Mouse (Mus musculus) heart, postnatal 36 days (tissue): ENCODE data around the gene Ddx41. TPM values are rescaled to one million over a fixed set of nuclear protein-coding genes. Genes with fewer than 3 reads are reported as not detected.

Source experiments
- DNase-seq, 2 experiments: peaks; one replicate each; pipeline ENCODE4 v3.0.0; 2021 to 2022
- intact Hi-C: fragments of 180-260 bp; cut with DNase I; formaldehyde crosslinking; loops from one replicate; pipeline ENCODE4 v1.15.1; 2025
- total RNA-seq, 2 experiments: library from RNA; stranded (reverse); gene quantifications; 2 replicates each; pipeline ENCODE4 v1.2.3; 2021

Ddx41 gene
- total RNA-seq, 2 experiments from 2014 or later = 14.4 to 14.7 TPM

DNA sequence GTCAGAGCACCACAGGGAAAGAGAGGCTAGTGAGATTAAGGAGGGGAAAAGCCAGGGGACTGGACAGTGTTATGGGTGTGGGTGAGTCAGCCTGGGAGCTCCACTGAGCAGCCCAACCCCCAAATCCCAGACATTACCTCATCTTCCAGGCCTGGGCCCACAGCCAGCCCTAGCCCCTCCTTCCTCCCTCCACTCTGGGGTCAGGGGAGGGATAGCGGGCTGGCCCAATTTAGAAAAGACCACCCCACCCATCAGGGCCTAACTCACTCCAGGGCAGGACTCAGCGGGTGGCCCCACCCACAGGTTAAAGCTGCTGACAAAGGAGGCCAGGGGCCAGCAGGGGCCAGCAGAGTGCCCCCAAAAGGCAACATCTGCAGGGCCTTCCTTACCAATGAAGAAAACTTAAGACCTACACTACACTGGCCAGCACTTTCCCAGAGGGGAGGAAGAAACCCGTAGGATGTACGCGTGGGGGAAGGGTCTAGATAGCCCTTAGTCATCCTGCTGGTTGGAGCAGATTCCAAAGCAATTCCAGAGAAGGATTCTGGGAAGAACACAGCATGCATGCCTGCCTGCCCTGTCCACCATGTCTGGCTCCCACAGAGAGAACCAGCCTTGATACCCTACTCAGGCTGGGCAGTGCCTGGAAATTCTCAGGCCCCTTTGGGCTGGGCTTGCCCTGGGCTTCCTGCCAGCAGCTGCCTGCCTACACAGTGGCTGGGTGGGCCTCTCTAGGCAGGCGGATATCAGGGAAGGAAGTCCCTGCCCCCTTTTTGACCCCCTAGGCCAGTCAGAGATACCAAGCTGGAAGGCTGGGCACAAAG lies 25.6 kb downstream of the Ddx41 start:
- DNase-seq = peak; percentile 83 to 90
- intact Hi-C loops = no loop called here

DNA sequence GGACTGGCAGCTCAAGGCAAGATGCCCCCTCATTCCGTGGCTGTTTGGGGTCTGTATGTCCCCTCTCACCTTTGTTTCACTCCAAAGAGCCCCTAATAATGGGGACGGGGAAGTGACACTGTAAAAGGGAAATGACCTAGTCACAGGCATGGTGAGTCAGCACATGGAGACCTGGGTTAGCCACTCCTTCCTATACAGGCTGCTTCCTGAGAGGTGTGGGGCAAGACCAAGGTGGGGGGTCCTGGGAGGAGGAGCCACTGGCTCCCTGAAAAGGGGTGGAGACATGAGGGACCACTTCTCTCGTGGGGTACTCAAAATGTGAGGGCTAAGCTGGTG lies 26.2 kb downstream of the Ddx41 start:
- DNase-seq = no peak
- intact Hi-C loops = no loop called here

DNA sequence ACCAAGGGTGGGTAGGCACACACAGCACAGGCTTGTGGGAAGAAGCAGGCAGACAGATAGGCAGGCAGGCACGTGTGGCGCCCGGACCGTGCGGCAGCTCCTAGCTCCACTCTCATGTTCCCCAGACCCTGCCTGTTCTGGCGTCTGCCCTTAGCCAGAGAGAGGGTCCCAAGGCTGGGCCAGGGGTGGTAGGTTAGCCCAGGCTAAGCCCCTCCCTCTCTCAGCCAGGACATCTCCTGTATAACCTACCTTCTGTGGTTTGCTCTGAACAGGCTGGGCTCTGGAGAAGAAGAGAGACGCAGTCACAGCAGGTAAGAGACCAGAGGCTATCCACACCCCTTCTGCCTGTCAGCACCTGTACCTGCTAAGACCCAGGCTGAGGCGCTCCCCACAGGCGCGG lies 27.9 kb downstream of the Ddx41 start:
- intact Hi-C loops = loop anchor here (2.0 kb wide), 1 partner anchor 20 kb away; the partner anchor contains the start of gene Dbn1

DNA sequence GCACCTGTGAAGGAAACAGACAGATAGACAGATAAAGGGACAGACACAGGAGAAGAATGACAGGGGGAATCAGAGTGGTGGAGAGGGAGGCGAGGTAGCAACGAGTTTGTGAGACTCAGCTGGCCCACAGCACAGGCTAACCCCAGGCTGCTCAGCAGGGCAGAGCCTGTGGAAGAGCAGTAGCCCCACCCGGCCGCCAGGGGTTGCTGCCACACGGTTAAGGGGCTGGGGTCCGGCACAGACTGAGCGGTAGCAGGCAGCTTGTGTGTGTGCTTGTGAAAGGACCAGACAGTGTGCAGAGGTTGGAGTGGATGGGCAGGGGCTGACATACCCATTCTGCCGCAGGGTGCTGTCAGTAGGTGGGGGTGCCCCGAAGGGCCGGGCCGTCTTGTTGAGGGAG lies 28.6 kb downstream of the Ddx41 start:
- intact Hi-C loops = loop anchor here (2.0 kb wide), 1 partner anchor 19 kb away; the partner anchor contains the start of gene Dbn1
- no peak for DNase-seq

More for the DNA sequence above, 27.9 kb downstream of the Ddx41 start:
- DNase-seq = no peak

DNA sequence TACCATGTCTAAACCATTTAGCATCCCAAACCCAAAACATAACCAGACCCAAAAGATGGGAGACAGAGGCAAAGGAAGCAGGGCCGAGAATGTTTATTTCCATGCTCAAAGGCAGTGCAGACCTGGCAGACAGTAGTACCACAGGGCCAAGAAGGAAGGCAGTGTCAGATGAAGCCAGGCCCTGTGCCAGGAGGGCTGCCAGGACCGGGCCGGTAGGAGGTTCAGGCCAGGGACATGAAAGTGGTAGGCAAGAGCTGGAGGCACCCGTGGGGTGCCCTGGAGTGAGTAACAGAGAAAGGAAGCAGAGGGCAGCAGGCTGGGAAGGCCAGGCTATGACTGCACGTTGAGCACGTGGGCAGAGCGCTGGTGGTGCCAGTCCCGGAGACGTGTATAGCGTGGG lies 29.8 kb downstream of the Ddx41 start:
- DNase-seq = no peak
- intact Hi-C loops = no loop called here

DNA sequence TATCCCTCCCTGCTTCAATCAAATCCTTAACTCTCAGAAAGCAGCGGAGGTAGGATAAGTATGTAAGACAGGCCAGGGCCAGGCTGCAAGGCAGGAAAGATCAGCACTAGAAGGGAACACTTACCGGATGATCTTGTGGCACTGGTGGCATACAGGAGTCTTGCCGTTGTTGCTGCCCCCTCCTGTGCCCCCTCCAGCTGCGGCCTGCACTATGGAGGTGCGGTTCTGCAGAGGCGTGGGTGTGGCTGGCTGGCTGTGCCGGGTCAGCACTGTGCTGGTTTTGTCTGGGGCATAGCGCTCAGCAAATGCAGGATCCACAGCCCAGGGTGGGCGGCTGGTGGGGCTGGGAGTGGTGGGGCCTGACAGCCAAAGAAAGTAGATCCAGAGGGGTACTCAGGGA lies 30.6 kb downstream of the Ddx41 start:
- no peak for DNase-seq
- intact Hi-C loops = no loop called here

DNA sequence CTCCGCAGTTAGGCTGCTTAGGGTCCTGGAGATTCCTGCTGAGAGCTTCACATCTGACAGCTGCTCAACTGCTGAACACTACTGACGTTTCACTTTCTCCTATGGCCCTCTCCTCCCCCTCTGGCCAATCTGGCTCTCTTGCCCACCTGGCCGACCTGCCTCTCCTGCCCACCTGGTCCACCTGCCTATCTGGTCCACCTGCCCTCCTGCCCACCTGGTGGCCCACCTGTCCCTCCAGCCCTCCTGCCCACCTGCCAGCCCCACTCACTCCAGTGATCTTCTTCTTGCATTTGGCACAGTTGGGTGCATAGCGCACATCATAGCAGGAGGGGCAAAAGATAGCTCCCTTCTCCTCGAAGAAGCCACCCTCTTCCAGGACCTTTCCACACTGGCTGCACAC lies 32.1 kb downstream of the Ddx41 start:
- intact Hi-C loops = no loop called here
- DNase-seq = no peak

DNA sequence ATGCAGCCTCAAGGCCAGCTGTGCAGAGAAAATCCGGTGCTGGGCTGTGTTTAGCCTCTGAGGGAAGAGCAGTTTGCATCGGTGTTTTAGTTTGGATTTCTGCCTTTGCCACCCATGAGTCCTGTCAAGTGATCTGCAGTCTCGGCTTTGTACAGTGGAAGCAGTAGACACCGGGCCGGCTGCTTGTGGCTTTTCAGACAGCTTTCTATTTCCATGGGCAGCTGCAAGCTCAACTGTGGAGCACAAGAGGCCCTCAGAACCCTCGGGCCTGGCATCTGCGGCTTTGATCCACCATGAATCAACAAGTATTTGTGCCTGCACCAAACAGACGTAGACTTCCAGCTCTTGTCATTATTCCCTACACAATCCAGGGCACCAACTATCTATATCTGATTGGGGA lies 34.1 kb downstream of the Ddx41 start:
- intact Hi-C loops = no loop called here
- DNase-seq = no peak

DNA sequence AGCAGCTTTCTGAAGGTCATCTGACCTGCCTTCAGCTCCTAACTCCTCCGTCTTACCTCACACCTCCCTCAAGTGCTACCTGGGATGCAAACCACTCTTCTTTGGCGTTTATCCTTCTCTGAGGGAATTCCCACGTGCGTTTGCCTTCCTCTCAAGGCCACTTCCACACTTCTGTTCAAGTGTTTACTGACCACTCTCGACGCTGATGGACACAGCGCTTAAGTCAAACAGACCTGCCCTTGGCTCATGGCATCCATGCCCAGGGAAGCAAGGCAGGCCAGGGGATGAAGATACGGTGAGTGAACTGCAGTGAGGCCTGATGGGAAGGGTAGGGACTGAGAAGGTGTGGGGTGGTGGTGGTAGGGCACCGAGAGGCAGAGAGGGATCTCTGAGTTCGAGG lies 35.9 kb downstream of the Ddx41 start:
- no peak for DNase-seq

DNA sequence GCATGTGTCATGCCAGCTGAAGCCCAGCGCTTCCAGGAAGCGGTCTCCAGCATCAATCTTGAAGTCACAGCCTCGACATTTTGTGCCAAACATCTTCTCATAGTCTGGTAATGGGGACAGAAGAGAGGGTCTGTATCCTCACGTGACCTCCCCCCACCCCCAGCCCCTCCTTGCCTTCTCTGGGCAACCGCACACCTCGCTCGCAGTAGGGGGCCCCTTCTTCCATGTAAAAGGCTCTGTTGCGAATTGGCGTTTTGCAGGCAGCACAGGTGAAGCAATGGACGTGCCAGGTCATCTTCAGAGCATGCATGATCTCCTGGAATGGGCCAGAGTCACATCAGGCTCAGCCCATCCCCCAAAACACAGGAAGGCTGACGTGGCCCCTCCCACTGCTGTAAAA lies 37.6 kb downstream of the Ddx41 start:
- DNase-seq = no peak
- intact Hi-C loops = no loop called here

More for the DNA sequence above, 35.9 kb downstream of the Ddx41 start:
- intact Hi-C loops = no loop called here

DNA sequence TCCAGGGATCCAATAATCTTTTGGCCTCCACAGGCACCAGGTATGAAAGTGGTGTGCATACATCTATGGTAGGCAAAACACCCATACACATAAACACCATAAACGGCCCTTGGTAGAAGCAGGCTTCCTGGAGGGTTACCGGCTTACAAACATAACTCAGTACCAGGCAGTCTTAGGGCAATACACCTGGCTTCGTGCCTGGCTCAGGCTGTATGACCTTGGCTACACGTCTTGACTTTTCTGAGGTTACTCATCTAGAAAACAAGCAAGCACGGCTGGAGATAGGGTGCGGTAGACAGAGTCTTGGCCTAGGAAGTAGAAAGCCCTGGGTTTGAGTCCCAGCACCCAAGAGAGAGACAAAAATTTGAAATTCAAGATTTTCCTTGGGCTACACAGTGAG lies 39.8 kb downstream of the Ddx41 start:
- no peak for DNase-seq

DNA sequence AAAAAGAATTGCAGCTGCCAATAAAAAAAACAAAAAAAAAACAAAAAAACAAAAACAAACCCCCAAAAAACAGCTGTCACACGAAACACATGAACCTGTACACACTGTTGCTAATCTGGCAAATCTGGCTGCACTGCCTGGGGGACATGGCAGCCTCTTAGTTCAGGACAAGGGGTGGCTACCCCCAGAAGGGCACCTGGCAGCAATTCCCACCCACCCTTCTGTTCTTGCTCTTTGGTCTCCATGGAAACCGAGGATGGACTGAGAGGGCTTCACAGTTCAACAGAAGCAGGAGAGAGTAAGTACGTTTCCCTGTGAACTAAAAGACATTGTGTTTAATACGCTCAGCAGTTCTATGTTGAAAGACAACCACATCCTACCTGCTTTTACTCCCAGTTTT lies 40.8 kb downstream of the Ddx41 start:
- intact Hi-C loops = no loop called here
- DNase-seq = no peak

More for the DNA sequence above, 39.8 kb downstream of the Ddx41 start:
- intact Hi-C loops = no loop called here

DNA sequence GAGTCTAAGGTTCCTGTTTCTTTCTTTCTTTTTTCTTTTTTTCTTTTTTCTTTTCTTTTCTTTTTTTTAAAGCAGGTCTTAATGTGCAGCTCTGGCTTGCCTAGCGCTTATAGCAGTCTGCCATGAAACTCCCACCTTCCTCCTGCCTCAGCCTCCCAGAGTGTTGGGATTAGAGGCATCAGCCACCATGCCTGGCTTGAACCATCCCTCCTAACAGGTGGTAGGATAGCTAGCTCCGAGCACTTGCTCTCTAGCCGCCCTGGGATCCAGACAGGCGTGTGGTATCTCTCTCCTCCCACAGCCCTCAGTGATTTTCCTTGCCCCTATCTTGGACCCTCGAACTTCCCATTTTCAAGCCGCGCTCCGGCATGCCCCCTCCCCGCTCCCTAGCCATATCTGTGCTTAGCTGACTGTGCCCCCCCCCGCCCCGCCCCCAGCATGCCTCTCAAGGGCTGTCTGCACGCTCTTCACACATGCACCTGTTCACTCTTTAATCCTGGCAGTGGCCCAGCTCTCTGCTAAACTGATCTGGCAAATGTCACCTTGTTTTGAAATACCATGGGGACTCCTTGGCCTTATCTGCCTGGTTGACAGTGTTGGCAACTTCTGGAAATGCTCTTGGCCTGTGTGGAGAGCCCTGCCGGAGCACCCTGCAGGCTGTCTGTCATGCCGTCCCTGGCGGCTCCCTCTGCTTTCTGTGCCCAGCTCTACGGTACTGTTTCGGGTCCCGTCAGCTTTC lies 41.4 kb downstream of the Ddx41 start:
- DNase-seq = peak in 1 of 2 experiments; percentile 47
- intact Hi-C loops = no loop called here

DNA sequence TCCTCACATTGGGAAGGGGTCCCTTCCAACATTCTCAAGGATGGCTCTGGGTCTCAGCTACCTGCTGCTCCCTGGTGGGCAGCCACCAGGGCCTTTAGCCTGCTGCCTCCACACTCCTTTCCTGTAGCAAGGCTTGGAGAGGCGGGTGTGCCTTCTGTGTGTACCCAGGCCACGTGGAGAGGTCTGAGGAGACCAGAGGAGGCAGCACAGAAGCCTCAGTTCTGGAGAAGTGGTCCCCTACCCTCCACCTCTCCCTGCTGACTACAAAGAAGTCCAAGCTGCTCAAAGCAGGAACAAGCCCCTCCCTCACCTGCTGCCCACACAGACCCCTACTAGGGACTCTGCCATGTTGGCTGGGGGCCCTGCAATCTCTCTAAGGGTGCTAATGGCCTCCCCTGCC lies 42.2 kb downstream of the Ddx41 start:
- intact Hi-C loops = no loop called here

DNA sequence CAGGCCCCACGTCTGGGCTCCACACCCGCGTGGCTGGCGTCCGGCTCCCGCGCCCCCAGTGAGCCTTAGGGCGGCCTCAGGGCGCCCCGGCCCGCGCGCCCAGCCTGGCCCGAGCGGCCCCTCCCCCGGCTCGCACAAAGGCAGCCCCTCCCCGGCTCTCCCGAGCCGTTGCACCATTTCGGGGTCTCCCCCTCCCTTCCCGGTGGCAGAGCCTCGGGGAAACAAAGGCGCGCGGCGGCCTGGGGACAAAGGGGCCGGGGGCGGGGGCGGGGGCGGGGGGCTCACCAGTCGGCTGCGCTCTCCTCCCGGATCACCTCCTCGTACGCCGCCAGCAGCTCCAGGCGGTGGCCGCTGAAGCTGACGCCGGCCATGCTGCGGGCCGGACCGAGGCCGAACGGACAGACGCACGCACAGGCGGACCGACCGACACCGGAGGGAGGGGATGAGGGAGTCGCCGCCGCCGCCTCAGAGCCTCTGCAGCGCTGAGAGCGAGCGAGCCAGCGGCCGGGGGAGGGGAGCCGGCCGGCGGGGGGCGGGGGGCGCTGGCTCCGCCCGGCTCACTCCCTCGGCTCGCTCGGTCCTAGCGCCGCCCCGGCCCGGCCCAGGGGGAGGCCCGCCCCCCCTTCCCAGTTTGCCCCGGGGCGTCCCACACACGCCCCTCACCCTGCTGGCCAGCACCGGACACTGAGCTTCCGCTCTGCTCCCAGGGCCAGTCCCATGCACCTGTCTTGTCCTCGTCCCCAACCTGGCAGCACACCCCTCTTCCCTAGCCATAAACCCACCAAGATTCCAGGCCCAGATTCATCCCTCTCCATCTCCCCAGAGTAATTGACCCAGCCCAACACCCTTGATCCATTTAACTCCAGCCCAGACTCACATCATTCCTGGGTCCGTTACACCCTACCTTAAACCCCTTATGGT lies 48.6 kb downstream of the Ddx41 start, which contains the start of gene Dbn1:
Dbn1 (minus strand) TSS at position 534 of the 921 bp plus-strand sequence.
- intact Hi-C loops = loop anchor here (2.0 kb wide), 1 partner anchor 21 kb away; no protein-coding TSS in a partner anchor
- peak in 1 of 2 experiments; percentile 53 for DNase-seq

More for the DNA sequence above, 42.2 kb downstream of the Ddx41 start:
- DNase-seq = no peak

DNA sequence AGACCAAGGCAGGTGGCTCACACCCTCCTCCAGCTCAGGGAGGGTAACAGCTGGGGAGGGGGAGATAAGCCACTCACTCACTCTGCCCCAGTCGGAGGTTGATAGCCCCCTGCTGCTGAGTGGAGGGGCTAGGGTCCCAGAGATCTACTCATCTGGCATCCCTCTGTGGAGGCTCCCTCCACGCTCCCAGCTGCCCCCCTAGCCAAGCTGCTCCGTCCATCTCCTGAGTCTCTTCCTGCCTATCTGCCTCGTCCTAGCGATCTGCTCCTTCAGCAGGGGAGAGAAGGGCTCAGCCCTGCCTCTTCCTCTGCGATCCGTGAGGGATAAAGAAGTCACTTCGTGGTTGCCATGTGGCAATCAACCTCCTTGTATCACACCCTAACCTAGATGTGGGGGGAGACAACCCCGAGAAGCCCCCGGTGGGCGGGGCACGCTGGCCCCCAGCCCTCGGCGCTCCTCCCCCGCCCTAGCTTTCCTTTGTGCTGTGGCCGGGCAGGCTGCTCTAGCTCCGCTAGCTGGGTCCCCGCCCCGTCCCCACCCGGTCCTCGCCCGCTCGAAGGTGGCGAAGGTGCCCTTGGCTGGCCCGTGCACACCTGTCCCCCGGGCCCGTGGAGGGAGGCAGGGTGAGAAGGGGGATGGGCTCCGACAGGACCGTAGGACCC lies 49.4 kb downstream of the Ddx41 start:
- DNase-seq = peak in 1 of 2 experiments; percentile 28
- intact Hi-C loops = no loop called here

DNA sequence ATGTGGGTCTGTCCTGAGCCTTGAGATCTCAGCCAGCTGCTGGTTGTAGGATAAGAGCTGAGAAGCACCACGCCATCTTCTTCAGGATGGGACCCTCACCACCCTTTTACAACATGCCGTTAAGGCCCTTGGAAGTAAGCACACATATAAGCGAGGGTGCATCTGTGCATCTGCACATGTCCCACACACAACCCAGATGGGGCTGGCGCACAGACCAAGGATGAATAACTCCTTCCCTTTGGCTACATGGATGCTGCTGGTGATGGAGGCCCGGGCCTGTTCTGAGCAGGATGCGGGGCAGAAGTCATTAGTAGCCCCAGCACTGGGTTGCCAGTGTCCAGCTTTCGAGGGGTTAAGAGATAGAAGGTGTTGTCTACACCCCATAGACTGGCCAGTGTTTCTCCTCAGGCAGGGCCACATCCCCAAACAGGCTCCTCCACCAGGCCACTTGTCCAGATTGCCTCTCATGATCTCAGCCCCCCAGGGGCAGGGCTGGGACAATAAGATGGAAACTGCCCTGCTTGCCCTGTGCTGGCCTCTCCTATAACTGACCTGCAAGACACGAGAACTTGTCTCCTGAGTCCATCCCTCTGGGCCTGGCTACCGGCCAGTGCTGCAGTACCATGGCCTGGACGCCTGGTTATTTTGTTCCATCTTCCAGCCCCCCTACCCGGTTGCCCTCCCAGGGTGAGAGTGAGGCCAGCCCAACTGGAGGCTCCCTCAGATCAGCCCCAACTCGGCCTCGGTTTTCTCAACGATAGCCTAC lies 50.2 kb downstream of the Ddx41 start:
- no peak for DNase-seq
- intact Hi-C loops = no loop called here

DNA sequence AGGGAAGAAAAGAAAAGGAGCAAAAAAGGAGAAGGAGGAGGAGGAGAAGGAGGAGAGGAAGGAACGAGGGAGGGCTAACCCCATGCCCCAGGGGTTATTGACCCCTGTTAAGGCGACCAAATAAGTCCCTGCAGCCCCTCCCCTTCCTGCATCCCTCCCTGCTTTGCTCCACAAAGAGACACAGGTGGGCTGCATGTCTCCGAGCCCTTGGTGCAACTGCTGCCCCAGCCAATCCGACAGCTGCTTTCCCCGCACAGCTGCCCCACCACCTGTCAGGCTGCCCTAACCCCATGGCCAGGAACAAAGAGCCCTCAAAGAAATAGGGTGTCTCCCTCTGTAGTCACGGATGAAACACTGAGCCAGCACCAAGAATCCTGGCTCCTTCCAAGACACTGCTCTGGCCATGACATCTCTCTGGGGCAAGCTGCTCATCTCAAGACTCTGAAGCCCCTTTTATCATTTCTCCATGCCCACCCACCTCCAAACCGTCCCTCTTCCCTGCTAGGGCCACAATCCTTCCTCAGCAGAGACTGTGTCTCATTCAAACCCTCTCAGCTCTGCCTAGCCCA lies 51.9 kb downstream of the Ddx41 start:
- intact Hi-C loops = no loop called here
- DNase-seq = no peak

DNA sequence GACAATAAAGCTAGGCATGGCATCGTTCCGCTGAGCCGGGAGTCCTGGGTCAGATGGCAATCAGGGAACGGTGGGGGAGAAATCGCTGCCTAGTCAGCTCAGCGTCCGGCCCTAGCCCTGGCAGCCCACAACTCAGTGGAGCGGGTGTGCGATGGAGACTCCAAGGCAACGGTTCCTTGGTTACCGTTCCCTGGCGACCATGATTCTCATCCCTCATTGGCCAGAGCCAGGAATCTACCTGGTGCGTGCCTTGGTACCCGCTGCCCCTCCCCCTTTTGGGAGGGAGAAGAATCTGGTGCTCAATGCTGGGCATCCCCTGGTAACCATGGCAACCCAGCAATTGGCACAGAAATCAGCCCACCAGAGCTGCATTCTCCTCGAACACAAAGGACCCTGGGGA lies 52.9 kb downstream of the Ddx41 start:
- intact Hi-C loops = no loop called here
- DNase-seq = no peak
